Mouse (Mus musculus) monocyte, adult 5-6 weeks (primary cell): ENCODE measurements around the gene Klhl12. TPM values are rescaled to one million over a fixed set of nuclear protein-coding genes. Genes with fewer than 3 reads are reported as not detected.
"Not testable (repeated sequence)": the region's sequence is repeated elsewhere in the genome, so short reads cannot be mapped to it uniquely, and the experiment has no call there.

Source experiments
- ATAC-seq: fragments of 153-309, 156-312 bp; replicated peaks from 2 replicates; pipeline ENCODE4 v1.8.0; 2017; ENCODE audit warnings: mild to moderate bottlenecking; ENCODE audit not compliant: low TSS enrichment, insufficient number of reproducible peaks, severe bottlenecking, poor library complexity, low FRiP score
- total RNA-seq: library from RNA; stranded (forward); fragments of 200-1000, 200-491, 200-594 nt; gene quantifications from 3 replicates; pipeline ENCODE4 v1.2.3, GENCODE M21; 2017

Klhl12 gene
- 21.9 to 33.3 TPM (median 32.5 TPM) in 3 replicates for total RNA-seq

DNA sequence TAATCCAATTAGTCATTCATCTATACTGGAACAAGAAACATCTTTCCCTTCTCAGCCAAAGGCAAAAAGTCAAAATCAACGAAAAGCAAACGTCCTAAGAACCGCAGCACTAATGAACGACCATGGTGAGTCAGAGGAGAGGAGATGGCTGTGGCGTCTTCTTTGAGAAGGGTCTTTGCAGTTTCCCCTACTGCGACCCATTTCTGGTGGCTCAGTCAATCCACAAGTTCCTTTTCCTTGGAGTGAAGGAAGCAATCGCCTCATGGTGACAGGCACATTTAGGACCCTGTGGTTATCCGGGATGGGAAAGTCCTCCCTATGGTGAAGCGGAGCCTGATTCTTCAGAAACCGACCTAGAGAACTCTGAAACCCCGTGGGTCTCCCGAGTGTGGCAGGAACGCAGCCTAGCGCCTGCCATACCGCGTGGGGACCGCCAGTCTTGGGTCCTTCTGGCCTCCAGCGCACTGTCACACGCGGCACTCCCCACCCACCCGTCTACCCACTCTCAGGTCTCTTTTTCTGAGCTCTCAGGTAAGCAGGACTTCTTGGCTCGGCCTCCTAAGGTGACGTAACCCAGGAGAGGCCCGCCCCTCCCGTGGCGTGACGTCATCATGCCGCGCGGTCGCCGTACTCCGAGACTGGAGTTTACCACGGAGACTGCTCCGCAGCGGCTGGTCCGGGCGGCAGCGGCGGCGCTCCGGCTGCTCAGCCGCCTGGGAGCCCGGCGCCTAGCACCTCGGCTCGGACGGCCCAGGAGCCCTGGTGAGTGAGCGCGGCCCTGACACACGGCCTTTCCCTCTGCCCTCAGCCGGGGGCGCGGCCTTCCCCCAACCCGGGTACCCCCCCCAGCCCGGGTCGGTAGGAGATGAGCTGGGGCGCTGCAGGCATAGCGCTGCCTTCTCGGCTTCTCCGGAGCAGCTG lies at the start of gene Klhl12:
Gene Klhl12 (plus strand): TSS at position 628 of the 921 bp plus-strand sequence.
- peak; percentile 96 for ATAC-seq

GRCm38 (mm10) chr1:134406414-134406771 lies 48.9 kb upstream of the Klhl12 start:
- ATAC-seq, result peak; percentile 7; the same call in 1 of the 2 replicates

DNA sequence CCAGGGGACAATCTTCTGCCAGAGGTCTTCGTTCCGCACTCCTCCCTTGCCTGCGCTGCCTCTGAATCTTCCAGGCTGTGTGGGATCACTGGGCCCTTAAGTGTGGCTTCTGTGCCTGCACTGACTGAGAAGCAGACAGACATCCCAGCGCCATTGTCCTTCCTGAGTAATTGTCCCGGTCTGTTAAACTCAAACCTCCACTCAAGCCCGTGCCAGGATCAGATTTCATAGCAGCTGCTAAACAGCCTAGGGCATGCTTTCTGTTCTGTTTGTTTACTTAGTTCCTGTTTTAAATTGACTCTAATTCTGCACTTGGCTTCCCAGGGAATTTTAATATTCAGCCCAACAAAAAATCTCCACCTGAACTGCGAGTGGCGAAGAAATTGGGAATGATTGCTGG lies 47.3 kb upstream of the Klhl12 start:
- no peak for ATAC-seq

DNA sequence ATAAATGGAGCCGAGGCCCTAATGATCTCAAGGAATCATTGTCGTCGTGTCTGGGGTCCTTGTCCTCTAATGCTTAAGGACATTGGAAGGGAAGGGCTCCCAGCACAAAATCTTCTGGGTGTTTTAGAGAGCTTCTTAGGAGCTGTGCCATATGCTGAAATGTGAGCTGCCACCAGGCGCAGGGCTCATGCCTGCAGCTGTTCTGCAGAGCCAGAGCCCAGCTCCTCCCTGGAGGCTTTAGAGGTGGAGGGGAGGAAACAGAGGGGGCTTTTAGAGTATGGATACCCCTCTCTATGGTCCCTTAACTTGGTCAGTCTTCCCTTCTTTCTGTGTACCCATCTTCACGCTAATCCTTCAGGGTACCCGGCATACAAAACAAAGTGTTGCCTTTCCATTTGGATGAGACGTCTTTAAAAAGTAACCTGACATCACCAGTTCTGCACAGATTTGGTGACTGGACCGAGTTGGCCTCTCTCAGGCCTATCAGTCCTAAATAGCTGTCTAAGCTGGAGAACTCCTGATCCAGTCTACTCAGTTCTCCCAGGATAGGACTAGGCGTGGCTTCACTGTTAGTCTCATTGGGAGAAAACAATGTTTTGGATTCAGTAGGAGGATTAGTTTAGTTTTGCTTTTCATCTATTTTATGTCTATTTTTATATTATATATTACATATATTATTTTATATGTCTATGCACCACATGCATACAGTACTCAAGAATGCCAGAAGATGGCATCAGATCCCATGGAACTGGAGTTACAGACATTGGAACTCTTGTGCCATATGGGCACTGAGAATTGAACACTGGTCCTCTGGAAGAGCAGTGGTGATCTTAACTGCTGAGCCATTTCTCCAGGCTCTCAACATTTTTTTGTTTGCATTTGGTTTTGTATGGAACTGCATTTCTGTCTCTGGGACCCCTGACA lies 43.4 kb upstream of the Klhl12 start:
- no peak for ATAC-seq

GRCm38 (mm10) chr1:134414038-134414437 lies 41.3 kb upstream of the Klhl12 start:
- no peak for ATAC-seq

DNA sequence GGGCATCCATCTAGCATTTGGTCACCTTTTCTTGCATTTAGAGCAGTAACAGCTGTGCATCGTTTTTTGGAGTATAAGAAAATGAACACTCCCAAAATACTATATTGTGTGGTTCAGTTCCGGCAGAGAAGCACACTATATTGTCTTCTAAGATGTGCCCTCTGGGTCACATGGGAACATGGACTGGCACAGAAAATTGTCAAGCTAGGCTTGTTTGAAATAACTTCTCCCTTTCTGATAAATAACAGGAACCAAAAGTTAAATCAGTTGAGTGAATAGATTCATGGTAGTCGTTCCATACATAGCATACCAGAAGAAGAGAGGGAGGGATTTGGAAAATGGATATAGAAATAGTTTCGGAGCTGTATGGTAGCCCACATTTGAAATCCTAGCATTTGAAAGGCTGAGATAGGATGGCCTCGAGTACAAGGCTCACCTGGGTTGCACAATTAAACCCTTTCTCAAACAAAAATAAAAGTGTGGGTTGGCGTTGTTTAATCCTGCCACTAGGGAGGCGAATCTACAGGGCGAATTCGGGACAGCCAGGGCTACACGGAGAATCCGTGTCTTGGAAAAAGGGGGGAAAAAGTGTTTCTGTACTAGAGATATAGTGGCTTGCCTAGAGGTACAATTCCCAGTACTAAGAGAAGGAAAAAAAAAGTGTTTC lies 40.7 kb upstream of the Klhl12 start:
- ATAC-seq, result 0 out of 2 replicates have a peak, but pooled peaks have one; percentile 27

GRCm38 (mm10) chr1:134415168-134415831 lies 40.0 kb upstream of the Klhl12 start, which contains the start of gene Adipor1:
TSS of gene Adipor1 (plus strand) at chr1:134415378.
- peak; percentile 84 for ATAC-seq

DNA sequence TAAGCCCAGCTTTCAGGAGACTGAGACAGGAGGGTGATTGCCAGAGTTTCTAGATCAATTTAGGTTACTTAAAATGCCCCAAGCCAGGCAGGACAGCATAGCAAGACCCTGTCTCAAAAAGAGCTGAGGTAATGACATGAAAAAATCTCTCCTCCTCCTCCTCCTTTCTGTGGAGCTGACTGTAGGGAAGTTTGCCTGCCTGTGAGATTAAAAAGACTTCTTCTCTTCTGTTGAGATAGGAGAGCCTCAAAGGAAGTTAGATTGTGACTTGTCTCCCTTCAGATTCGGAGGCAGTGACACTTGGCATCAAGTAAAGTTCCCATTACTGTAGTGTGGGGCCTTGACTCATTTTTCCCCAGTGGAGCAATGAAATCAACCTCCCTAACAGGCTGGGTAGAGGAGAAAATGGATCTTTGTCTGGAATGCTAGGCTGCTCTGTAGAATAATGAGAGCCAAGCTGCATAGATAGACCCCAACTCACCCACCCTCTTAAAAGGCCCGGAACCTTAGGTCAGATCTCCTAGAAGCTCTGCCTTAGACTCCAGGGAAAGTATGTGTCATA lies 36.8 kb upstream of the Klhl12 start:
- ATAC-seq, result no peak

GRCm38 (mm10) chr1:134419176-134419575 lies 36.2 kb upstream of the Klhl12 start:
- no peak for ATAC-seq

- peak; percentile 79 for ATAC-seq
Observed at GRCm38 (mm10) chr1:134419751-134420458, 35.4 kb upstream of the Klhl12 start.

GRCm38 (mm10) chr1:134423911-134424310 lies 31.4 kb upstream of the Klhl12 start:
- ATAC-seq, result no peak

DNA sequence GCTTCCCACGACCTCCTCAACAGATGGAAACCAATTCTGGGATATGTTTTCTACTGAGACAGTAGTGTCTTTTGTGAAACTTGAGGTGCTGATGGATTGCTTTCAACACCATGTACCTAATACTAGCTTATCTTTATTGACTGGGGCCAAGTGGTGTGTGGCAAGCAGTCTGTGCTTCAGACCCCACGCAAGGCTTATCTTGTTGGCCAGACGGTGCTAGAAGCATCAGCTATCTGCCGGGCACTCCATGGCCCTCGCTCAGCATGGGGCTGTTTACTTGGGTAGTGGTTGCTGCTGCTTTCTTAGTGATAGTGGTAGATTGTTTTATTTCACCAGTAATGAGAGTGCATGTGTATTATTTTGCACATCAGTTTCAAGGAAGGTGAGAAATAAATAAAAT lies 29.0 kb upstream of the Klhl12 start:
- no peak for ATAC-seq

DNA sequence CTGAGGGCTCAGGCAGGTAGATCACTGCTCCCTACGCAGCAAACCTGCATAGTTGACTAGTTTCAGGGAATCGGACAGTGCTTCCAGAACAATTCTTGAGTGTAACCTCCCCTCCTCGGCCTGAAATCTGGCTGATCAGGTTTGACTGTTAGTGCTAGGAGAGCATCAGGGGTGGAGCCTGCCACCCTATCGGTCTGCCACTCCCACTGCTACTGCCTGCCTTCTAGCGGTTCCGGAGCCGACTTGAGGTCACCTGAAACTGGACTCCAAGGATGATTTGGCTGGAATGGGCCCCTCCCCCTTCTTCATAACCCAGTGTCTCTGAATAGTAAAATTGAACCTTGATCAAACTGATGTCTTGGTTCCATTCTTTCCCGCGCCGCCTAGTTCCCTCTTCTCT lies 22.3 kb upstream of the Klhl12 start:
- ATAC-seq, result no peak

DNA sequence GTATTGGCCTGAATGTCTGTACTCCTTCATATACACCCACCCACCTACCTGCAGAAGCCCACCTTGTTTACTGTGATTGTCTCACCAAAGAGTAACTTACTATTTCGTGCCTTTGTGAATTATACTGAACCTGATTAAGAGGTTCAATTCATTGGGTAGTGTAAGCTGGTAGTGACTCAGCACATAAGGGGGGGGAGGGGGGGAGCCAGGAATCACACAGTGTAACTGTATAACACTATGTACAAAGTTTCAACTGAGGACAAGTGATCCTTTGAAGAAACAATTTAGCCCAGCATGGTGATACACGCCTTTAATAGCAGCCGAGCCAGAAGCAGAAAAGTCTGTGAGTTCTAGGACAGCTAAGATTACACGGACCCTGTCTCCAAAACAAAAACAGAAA lies 21.9 kb upstream of the Klhl12 start:
- no peak for ATAC-seq

DNA sequence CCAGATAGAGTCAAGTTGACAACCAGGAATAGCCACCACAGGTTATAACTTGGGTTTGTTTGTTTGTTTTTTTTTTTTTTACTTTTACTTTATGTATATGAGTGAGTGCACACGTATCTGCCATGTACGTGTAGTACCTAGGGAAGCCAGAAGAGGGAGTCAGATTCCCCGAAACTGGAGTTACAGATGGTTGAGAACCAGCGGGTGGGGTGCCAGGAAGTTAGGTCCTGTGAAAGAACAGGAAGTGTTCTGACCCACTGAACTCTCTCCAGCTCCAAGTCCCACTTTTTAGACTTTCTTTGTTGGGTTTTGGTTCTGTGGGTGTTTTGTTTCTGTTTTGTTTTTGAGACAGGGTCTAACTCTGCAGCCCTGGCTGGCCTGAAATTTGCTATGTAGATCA lies 19.9 kb upstream of the Klhl12 start:
- peak; percentile 85 for ATAC-seq

DNA sequence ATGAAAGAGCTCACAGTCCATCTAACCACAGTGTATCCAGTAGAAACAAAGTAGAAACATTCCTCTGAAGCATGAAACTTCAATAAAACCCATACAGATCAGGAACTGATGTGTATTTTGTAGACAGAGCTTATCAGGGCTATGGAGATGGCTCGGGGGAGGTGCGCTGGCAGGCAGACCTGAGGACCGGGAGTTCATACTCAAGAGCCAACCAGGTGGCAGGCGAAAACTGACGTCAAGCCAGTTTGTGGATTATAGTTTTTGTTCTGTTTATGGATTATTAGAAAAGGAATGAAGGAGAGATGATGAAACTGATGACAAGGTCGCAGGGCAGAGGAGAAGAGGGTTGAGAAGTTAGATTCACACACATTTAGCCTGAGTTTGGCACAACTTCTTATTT lies 14.9 kb upstream of the Klhl12 start:
- no peak for ATAC-seq

GRCm38 (mm10) chr1:134441737-134442136 lies 13.6 kb upstream of the Klhl12 start:
- ATAC-seq, result not testable (repeated sequence)
